ENCODE assay signal across 10 mouse cellular contexts in the genomic region with DNA sequence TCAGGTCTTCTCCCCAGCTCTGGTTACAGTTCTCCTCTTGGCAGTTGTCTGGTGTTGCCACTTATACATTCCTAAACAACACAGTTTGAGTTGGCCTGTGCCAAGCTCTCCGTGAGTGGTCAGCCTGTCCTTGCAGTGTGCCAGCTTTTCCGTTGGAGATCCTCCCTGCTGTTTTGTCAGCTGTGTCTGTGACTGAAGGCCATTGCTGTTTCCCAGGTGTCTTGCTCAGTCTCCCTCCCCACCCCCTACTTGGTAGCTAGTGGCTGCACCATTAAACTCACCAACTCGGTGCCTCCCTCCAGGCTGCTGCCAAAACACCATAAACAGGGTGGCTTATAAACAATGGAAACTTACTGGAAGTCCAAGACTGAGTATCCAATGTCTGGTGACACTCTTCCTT. TPM values are rescaled to one million over a fixed set of nuclear protein-coding genes. Genes with fewer than 3 reads are reported as not detected.
DNase-seq lines count a peak whose midpoint lies in the region; ATAC-seq and TF ChIP-seq lines count a peak whose summit lies in the region.
"Had no signal": no experiment of that assay in that cellular context is flagged by ENCODE, and none has a peak within 500 bp of the region (broad histone marks: within the 10 kb centered on the region; RNA-seq: fewer than 3 reads in every experiment).

No protein-coding gene starts in this region.

- H3K36me3 ChIP-seq in liver, embryonic 12.5 days = peaks cover 86% of the 10 kb centered on the region
- peaks cover 82% of the 10 kb centered on the region for H3K36me3 ChIP-seq in liver, embryonic 14.5 days (replicated peaks; ENCODE audit: control insufficient read depth, insufficient read depth, low read depth)

- no peak for DNase-seq in liver
- peak; percentile 16 for DNase-seq in brain, embryonic 14.5 days (ENCODE audit: low read depth)
- peak; percentile 65 to 80 for DNase-seq in heart, postnatal 10 days
- no peak for DNase-seq in liver, embryonic 14.5 days (ENCODE audit: low read depth in 3 of 3, low spot score in 3 of 3)
- DNase-seq in urinary bladder, postnatal 10 days (ENCODE audit: low spot score) = no peak
- DNase-seq in testis, postnatal 10 days (ENCODE audit: low spot score) = no peak

- H3K4me2 ChIP-seq in liver, embryonic 12.5 days = no peak overlapping the region
- no peak overlapping the region for H3K4me2 ChIP-seq in liver, embryonic 14.5 days (ENCODE audit: low read depth)

- no peak for TF ChIP-seq EP300 in liver, embryonic 14.5 days (IDR thresholded peaks at IDR 0.05; ENCODE audit: low read depth)

- peak overlapping the region; percentile 98 for H3K27ac ChIP-seq in liver, embryonic 12.5 days
- H3K27ac ChIP-seq in liver, embryonic 14.5 days = peak overlapping the region; percentile 100

- intact Hi-C loops in heart, postnatal 10 days (cut with DNase I) = no loop called here

- no peak for TF ChIP-seq CTCF in brain, embryonic 14.5 days (IDR thresholded peaks at IDR 0.05; ENCODE audit: borderline replicate concordance, extremely low read depth, insufficient read depth, insufficient read length)
- TF ChIP-seq CTCF in liver, embryonic 14.5 days (IDR thresholded peaks at IDR 0.05; ENCODE audit: low read depth) = no peak

- H3K27me3 ChIP-seq in liver, embryonic 12.5 days (replicated peaks) = no peaks in the 10 kb centered on the region
- no peaks in the 10 kb centered on the region for H3K27me3 ChIP-seq in liver, embryonic 14.5 days (ENCODE audit: control insufficient read depth, insufficient read depth, low read length)

- ATAC-seq in liver, embryonic 12.5 days = no peak
- ATAC-seq in liver, embryonic 14.5 days (ENCODE audit: insufficient read depth) = no peak
- no peak for ATAC-seq in megakaryocyte, adult 5-6 weeks (ENCODE audit: poor library complexity, severe bottlenecking)

- peaks cover 95% of the 10 kb centered on the region for H3K4me1 ChIP-seq in liver, embryonic 12.5 days
- peaks cover 61 to 70% of the 10 kb centered on the region in 2 experiments for H3K4me1 ChIP-seq in liver, embryonic 14.5 days (replicated peaks; ENCODE audit: control insufficient read depth in 2 of 2, insufficient read depth in 2 of 2, low read length in 1 of 2)

- no peaks in the 10 kb centered on the region for H3K9me3 ChIP-seq in liver, embryonic 12.5 days (replicated peaks)
- no peaks in the 10 kb centered on the region for H3K9me3 ChIP-seq in liver, embryonic 14.5 days (ENCODE audit: control insufficient read depth, low read length)
- H3K9me3 ChIP-seq: G1E had no signal

- no peak overlapping the region for H3K4me3 ChIP-seq in liver, embryonic 12.5 days
- no peak overlapping the region for H3K4me3 ChIP-seq in liver, embryonic 14.5 days (ENCODE audit: insufficient read depth in 1 of 2, low read depth in 2 of 2, low read length in 2 of 2)
- H3K4me3 ChIP-seq: erythroblast, embryonic 14.5 days had no signal

- peak overlapping the region; percentile 40 for H3K9ac ChIP-seq in liver, embryonic 12.5 days
- H3K9ac ChIP-seq in liver, embryonic 14.5 days (replicated peaks) = no peak overlapping the region

- 84% methylated on average over 3 of the region's 3 CpGs for WGBS in liver, embryonic 12.5 days (ENCODE audit: insufficient replicate concordance)
- WGBS in liver, embryonic 14.5 days (ENCODE audit: insufficient replicate concordance) = 84% methylated on average over 3 of the region's 3 CpGs

- no peak for TF ChIP-seq POLR2A in brain, embryonic 14.5 days (IDR thresholded peaks at IDR 0.05; ENCODE audit: borderline replicate concordance, extremely low read depth, insufficient read depth, insufficient read length, poor library complexity, severe bottlenecking)

RNA-seq across cellular contexts. Expression of gene Gmpr, which starts 17.1 kb away (rescaled TPM):
- polyA plus RNA-seq in liver, embryonic 12.5 days (2016; fragmentation: Nextera tagmentation; extraction: Ambion mirVana) = 364 and 366 TPM in 2 replicates
- polyA plus RNA-seq in brain, embryonic 14.5 days (2012; rRNA removed) = 16.8 and 19.9 TPM in 2 replicates
- 100 to 1,000 TPM; 221 to 255 TPM for total RNA-seq in heart, postnatal 10 days (2021)
- polyA plus RNA-seq in liver, embryonic 14.5 days (2012; rRNA removed) = 116 and 155 TPM in 2 replicates
- polyA plus RNA-seq in liver, embryonic 14.5 days (2014; fragmentation: Nextera tagmentation; extraction: Ambion mirVana) = 295 and 311 TPM in 2 replicates
- 1.7 and 2.0 TPM in 2 replicates for total RNA-seq in megakaryocyte, adult 5-6 weeks (2015)
- total RNA-seq in megakaryocyte, adult 5-6 weeks (2017) = 1.0 and 1.1 TPM in 2 replicates

Comparison
In these comparisons a context has a peak if more than half of its experiments do, and no peak if none do; other contexts are left out.
1. DNase-seq: peak in brain, embryonic 14.5 days (single experiment) and heart, postnatal 10 days (2 of 2); none in liver (single experiment), liver, embryonic 14.5 days (0 of 3), urinary bladder, postnatal 10 days (single experiment) and testis, postnatal 10 days (single experiment).